Mouse (Mus musculus): ENCODE data around the gene Cyb561a3. TPM values are rescaled to one million over a fixed set of nuclear protein-coding genes. Genes with fewer than 3 reads are reported as not detected.
A peak's percentile ranks its signal among the peaks of the same experiment; 100 is the strongest.

Gene Cyb561a3
- polyA plus RNA-seq, 2 experiments = 18.9 to 23.1 TPM

- DNase-seq (ENCODE audit: low spot score) = no peak
- Histone ChIP-seq H3K9ac (ENCODE audit: low read depth, low read length, severe bottlenecking) (no peak overlapping the region), H3K4me3 (replicated peaks; ENCODE audit: low read length) (no peak overlapping the region), H3K9me3 (ENCODE audit: control insufficient read depth, low read length) (no peaks in the 10 kb centered on the region), H3K27ac (replicated peaks; ENCODE audit: low read depth, low read length) (no peak overlapping the region), H3K4me2 (replicated peaks; ENCODE audit: low read depth, low read length, severe bottlenecking) (no peak overlapping the region), H3K36me3 (ENCODE audit: control insufficient read depth, insufficient read depth, low read length) (peaks cover 48% of the 10 kb centered on the region), H3K27me3 (ENCODE audit: control insufficient read depth, insufficient read depth, low read length) (no peaks in the 10 kb centered on the region), H3K4me1 (ENCODE audit: control insufficient read depth, insufficient read depth, low read length) (no peaks in the 10 kb centered on the region)
- no peak for ATAC-seq (ENCODE audit: low FRiP score, low read depth)
- no peak for TF ChIP-seq POLR2A (IDR thresholded peaks at IDR 0.05; ENCODE audit: borderline replicate concordance, extremely low read depth, insufficient read depth, insufficient read length)
- 89% methylated on average over 6 of the region's 6 CpGs for WGBS
Measured at GRCm38 (mm10) chr19:10591659-10592377, 14.8 kb downstream of the Cyb561a3 start.

GRCm38 (mm10) chr19:10598188-10598587 is 21.2 kb downstream of the Cyb561a3 start:
- Histone ChIP-seq H3K4me3 (replicated peaks; ENCODE audit: low read length) (no peak overlapping the region), H3K4me2 (replicated peaks; ENCODE audit: low read depth, low read length, severe bottlenecking) (no peak overlapping the region), H3K27ac (replicated peaks; ENCODE audit: low read depth, low read length) (no peak overlapping the region), H3K9me3 (ENCODE audit: control insufficient read depth, low read length) (no peaks in the 10 kb centered on the region), H3K9ac (ENCODE audit: low read depth, low read length, severe bottlenecking) (no peak overlapping the region), H3K4me1 (ENCODE audit: control insufficient read depth, insufficient read depth, low read length) (peaks cover 8% of the 10 kb centered on the region), H3K36me3 (ENCODE audit: control insufficient read depth, insufficient read depth, low read length) (peaks cover 38% of the 10 kb centered on the region), H3K27me3 (ENCODE audit: control insufficient read depth, insufficient read depth, low read length) (no peaks in the 10 kb centered on the region)
- no peak for TF ChIP-seq POLR2A (IDR thresholded peaks at IDR 0.05; ENCODE audit: borderline replicate concordance, extremely low read depth, insufficient read depth, insufficient read length)
- 33% methylated on average over 3 of the region's 3 CpGs for WGBS
- ATAC-seq (ENCODE audit: low FRiP score, low read depth) = no peak
- no peak for DNase-seq (ENCODE audit: low spot score)

GRCm38 (mm10) chr19:10599648-10600047 is 22.7 kb downstream of the Cyb561a3 start:
- Histone ChIP-seq H3K4me2 (replicated peaks; ENCODE audit: low read depth, low read length, severe bottlenecking) (no peak overlapping the region), H3K27ac (replicated peaks; ENCODE audit: low read depth, low read length) (no peak overlapping the region), H3K4me1 (ENCODE audit: control insufficient read depth, insufficient read depth, low read length) (peaks cover 12% of the 10 kb centered on the region), H3K9ac (ENCODE audit: low read depth, low read length, severe bottlenecking) (no peak overlapping the region), H3K27me3 (ENCODE audit: control insufficient read depth, insufficient read depth, low read length) (no peaks in the 10 kb centered on the region), H3K36me3 (ENCODE audit: control insufficient read depth, insufficient read depth, low read length) (peaks cover 33% of the 10 kb centered on the region; the same call in 1 of the 2 replicates), H3K4me3 (replicated peaks; ENCODE audit: low read length) (no peak overlapping the region), H3K9me3 (ENCODE audit: control insufficient read depth, low read length) (no peaks in the 10 kb centered on the region)
- no peak for TF ChIP-seq POLR2A (IDR thresholded peaks at IDR 0.05; ENCODE audit: borderline replicate concordance, extremely low read depth, insufficient read depth, insufficient read length)
- DNase-seq (ENCODE audit: low spot score) = no peak
- ATAC-seq (ENCODE audit: low FRiP score, low read depth) = no peak
- 89% methylated on average over 2 of the region's 2 CpGs for WGBS

GRCm38 (mm10) chr19:10602247-10602769 is 25.3 kb downstream of the Cyb561a3 start:
- H3K36me3 ChIP-seq (ENCODE audit: control insufficient read depth, insufficient read depth, low read length) = peaks cover 18% of the 10 kb centered on the region
- no peak for TF ChIP-seq POLR2A (IDR thresholded peaks at IDR 0.05; ENCODE audit: borderline replicate concordance, extremely low read depth, insufficient read depth, insufficient read length)
- H3K27me3 ChIP-seq (ENCODE audit: control insufficient read depth, insufficient read depth, low read length) = no peaks in the 10 kb centered on the region
- H3K9ac ChIP-seq (ENCODE audit: low read depth, low read length, severe bottlenecking) = peak overlapping the region; percentile 72
- H3K27ac ChIP-seq (replicated peaks; ENCODE audit: low read depth, low read length) = peak overlapping the region; percentile 88
- 7% methylated on average over 6 of the region's 6 CpGs for WGBS
- H3K4me1 ChIP-seq (ENCODE audit: control insufficient read depth, insufficient read depth, low read length) = peaks cover 21% of the 10 kb centered on the region
- peak overlapping the region; percentile 35 for H3K4me3 ChIP-seq (replicated peaks; ENCODE audit: low read length)
- peak overlapping the region; percentile 62 for H3K4me2 ChIP-seq (replicated peaks; ENCODE audit: low read depth, low read length, severe bottlenecking)
- peak; percentile 7; the same call in 1 of the 2 replicates for ATAC-seq (ENCODE audit: low FRiP score, low read depth)
- DNase-seq (ENCODE audit: low spot score) = no peak
- no peaks in the 10 kb centered on the region for H3K9me3 ChIP-seq (ENCODE audit: control insufficient read depth, low read length)

- Histone ChIP-seq H3K9ac (ENCODE audit: low read depth, low read length, severe bottlenecking) (peak overlapping the region; percentile 72), H3K27me3 (ENCODE audit: control insufficient read depth, insufficient read depth, low read length) (no peaks in the 10 kb centered on the region), H3K4me2 (replicated peaks; ENCODE audit: low read depth, low read length, severe bottlenecking) (peak overlapping the region; percentile 62), H3K27ac (replicated peaks; ENCODE audit: low read depth, low read length) (peak overlapping the region; percentile 88), H3K36me3 (ENCODE audit: control insufficient read depth, insufficient read depth, low read length) (peaks cover 22% of the 10 kb centered on the region), H3K9me3 (ENCODE audit: control insufficient read depth, low read length) (no peaks in the 10 kb centered on the region), H3K4me3 (replicated peaks; ENCODE audit: low read length) (peak overlapping the region; percentile 35), H3K4me1 (ENCODE audit: control insufficient read depth, insufficient read depth, low read length) (peaks cover 21% of the 10 kb centered on the region)
- ATAC-seq (ENCODE audit: low FRiP score, low read depth) (peak; percentile 71), DNase-seq (ENCODE audit: low spot score) (peak; percentile 96)
- WGBS = 1% methylated on average over 9 of the region's 9 CpGs
- TF ChIP-seq POLR2A (IDR thresholded peaks at IDR 0.05; ENCODE audit: borderline replicate concordance, extremely low read depth, insufficient read depth, insufficient read length) = peak; percentile 93; the same call in 1 of the 2 replicates
Measured at GRCm38 (mm10) chr19:10602787-10603186, 25.8 kb downstream of the Cyb561a3 start.

All from limb, embryonic 14.5 days (tissue).